Mouse (Mus musculus) embryonic fibroblast, embryonic 13.5 days (primary cell): ENCODE data around the gene BC030867. TPM values are rescaled to one million over a fixed set of nuclear protein-coding genes. Genes with fewer than 3 reads are reported as not detected.
"Not testable (repeated sequence)": the region's sequence is repeated elsewhere in the genome, so short reads cannot be mapped to it uniquely, and the experiment has no call there.

Source experiments
- H3K27ac ChIP-seq: 2 replicates; pipeline ENCODE4 v1.5.1; 2012; ENCODE audit warnings: low read length, control low read depth, inconsistent platforms; ENCODE audit not compliant: insufficient read depth
- H3K4me1 ChIP-seq: 2 replicates; pipeline ENCODE4 v1.6.1; 2011; ENCODE audit warnings: low read length; ENCODE audit not compliant: control insufficient read depth, insufficient read depth
- H3K4me3 ChIP-seq: 2 replicates; pipeline ENCODE4 v1.5.1; 2011; ENCODE audit warnings: mild to moderate bottlenecking, control low read depth, low read length; ENCODE audit not compliant: insufficient read depth
- CTCF ChIP-seq: IDR thresholded peaks from 2 replicates; pipeline ENCODE4 v1.5.1; 2011; ENCODE audit warnings: mild to moderate bottlenecking, control low read depth, low read length, moderate library complexity, borderline replicate concordance; ENCODE audit not compliant: insufficient read depth
- POLR2A ChIP-seq: IDR thresholded peaks from 2 replicates; pipeline ENCODE4 v1.6.1; 2011; ENCODE audit warnings: low read depth, mild to moderate bottlenecking, control low read depth, low read length, moderate library complexity
- polyA plus RNA-seq: library from polyadenylated mRNA; stranded (reverse); fragments of >200 nt; gene quantifications from 2 replicates; pipeline ENCODE4 v1.2.4, GENCODE M21; 2011; ENCODE audit warnings: low read depth; ENCODE audit not compliant: missing spikeins, insufficient read length

BC030867 gene
- polyA plus RNA-seq, 1 experiment: 10.2 TPM

DNA sequence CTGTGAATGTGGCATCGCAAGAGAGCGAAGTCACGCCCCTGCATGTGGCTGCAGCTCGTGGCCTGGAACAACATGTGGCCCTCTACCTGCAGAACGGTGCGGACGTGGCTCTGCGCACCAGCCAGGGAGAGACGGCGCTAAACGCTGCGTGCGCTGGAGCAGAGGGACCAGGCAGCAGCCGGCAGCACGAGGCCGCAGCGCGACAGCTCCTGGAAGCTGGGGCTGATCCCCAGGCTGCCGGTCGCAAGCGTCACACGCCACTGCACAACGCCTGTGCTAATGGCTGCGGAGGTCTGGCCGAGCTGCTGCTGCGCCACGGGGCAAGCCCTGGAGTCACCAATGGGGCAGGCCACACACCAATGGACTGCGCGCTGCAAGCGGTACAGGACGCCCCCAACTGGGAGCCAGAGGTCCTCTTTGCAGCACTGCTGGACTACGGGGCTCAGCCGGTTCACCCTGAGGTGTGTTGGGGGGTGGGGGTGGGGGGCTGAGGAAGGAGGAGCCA is 27.8 kb downstream of the BC030867 start:
- H3K4me3 ChIP-seq: no peak overlapping the region
- no peak for TF ChIP-seq CTCF
- no peak for TF ChIP-seq POLR2A
- no peaks in the 10 kb centered on the region for H3K4me1 ChIP-seq
- no peak overlapping the region for H3K27ac ChIP-seq

DNA sequence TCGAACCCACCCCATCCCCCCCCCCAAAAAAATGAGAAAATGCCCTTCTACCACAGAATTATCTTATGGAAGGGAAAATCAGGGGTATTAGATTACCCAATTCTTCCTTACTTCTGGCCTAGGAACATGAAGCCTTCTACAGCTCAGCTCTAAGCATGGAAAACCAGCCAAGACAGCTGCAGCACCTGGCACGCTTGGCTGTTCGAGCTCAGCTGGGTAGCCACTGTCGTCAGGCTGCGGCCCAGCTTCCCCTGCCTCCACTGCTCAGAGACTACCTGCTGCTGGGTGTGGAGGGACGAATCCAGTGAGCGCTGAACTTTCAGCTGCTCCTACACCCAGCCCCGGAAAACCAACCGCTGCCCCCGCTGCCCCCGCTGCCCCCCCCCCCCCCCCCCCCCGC is 29.1 kb downstream of the BC030867 start:
- TF ChIP-seq POLR2A: no peak
- TF ChIP-seq CTCF: no peak
- no peaks in the 10 kb centered on the region for H3K4me1 ChIP-seq
- H3K4me3 ChIP-seq: no peak overlapping the region
- H3K27ac ChIP-seq: no peak overlapping the region

DNA sequence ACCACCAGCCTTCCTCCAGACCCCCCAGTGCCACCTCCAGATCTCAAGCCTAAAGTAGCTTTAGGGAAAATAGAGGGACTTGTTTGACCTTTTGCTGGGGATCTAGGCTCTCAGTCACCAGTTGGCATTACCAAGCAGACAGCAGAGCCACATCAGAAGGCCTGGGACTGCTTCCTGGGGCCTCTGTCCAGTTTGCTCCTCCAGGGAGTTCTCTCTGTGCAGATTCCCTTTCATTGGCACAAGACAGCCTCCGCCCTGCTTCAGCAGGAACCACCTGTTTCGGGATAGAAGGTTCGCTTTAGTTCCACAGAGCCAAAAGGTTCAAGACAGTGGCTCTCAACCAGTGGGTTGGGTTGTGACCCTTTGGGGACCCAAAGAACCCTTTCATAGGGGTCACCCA is 30.9 kb downstream of the BC030867 start:
- Histone ChIP-seq H3K4me3 (no peak overlapping the region), H3K4me1 (no peaks in the 10 kb centered on the region), H3K27ac (no peak overlapping the region)
- no peak for TF ChIP-seq CTCF

DNA sequence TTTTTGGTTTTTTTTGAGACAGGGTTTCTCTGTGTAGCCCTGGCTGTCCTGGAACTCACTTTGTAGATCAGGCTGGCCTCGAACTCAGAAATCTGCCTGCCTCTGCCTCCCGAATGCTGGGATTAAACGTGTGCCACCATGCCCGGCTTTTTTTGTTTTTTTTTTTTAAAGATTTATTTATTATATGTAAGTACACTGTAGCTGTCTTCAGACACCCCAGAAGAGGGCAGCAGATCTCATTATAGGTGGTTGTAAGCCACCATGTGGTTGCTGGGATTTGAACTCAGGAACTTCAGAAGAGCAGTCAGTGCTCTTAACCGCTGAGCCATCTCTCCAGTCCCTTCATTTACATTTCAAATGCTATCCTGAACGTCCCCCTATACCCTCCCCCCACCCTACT is 31.6 kb downstream of the BC030867 start:
- not testable (repeated sequence) for H3K4me1 ChIP-seq, H3K4me3 ChIP-seq

DNA sequence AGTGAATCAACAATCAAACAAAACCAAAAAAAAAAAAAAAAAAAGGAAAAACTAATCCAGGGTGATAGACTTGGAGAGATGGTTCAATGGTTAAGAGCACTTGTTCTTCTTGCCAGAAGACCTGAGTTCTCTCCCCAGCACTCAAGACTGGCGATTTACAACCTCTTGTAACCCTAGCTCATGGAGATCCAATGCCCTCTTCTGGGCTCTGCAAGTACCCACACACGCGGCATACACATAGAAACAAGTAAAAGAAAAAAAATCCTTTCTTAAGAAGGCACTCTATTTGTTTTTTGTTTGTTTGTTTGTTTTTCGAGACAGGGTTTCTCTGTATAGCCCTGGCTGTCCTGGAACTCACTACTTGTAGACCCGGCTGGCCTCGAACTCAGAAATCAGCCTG is 35.2 kb downstream of the BC030867 start:
- Histone ChIP-seq H3K4me1 (peaks cover 2% of the 10 kb centered on the region; the same call in 1 of the 2 replicates), H3K27ac (peak overlapping the region; percentile 48; the same call in 1 of the 2 replicates), H3K4me3 (no peak overlapping the region)
- no peak for TF ChIP-seq CTCF
- TF ChIP-seq POLR2A: no peak

More for the DNA sequence above, 31.6 kb downstream of the BC030867 start:
- not testable (repeated sequence) for H3K27ac ChIP-seq

DNA sequence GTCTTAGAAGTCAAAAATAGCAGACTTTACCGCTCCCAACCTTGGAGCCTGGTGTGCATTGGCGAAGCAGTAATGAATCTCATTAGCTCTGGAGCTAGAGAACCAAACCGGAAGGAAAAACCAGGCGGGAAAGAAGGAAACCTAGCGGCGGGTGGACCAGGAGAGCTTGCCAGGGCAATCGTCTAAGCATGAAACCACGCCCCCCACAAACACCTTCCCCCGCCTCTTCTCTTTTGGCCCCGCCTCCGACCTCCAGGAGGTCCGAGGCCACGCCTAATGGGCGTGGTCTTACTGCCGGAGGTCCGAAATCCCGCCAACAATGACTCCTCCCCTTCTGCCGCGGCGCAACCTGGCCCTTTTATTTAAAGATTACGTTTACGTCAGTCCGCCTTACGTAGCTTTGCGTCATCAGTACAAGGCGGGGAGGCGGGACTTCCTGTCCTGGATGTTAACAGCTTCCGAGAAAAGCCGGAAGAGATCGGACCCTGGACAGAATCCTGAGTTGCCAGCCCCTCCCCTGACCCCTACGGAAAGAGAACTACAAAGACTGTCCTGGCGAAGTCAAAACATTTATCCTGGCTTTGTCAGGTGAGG is 35.9 kb downstream of the BC030867 start, which contains the start of gene Tmub2:
Tmub2 (plus strand) TSS at position 431 of the 594 bp plus-strand sequence.
- peak within 1 kb of the TSS; percentile 82 for H3K4me3 ChIP-seq
- TF ChIP-seq CTCF (no peak), POLR2A (peak; percentile 57)
- peak within 1 kb of the TSS; percentile 81 for H3K27ac ChIP-seq
- H3K4me1 ChIP-seq: peaks cover 2% of the 10 kb centered on the region; the same call in 1 of the 2 replicates

DNA sequence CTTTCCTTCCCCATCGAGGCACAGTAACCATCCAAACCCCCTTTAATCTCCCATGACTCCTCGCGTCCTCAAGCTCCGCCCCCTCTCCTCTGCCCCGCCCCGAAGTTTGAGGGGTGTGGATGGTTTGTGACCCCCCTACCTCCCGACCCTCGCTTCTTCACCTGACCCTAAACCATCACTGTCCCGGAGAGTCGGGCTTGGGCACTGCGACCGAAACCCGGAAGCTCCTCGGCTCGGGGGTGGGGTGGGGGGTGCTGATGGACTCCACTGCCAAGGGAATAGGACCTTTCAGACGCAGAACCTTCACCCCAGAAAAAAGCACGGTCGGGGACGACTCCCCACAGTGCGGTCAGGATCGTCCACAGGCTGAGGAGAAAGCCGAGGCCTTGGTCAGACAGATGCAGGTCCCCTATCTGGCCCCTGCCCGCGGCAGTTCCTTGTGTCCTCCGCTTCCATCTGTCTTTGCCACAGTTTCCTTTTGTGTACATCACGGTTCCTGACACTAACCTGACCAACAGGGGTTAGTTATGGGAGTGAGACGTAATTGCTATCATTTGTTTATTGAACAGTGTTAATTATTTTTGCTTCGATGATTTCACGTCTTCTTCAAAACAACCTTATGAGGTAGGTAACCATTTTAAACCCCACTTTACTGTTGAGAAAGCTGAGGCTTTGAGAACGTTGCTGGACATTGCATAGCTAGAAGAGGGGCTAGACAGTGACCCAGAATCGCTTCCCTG is 36.6 kb downstream of the BC030867 start:
- Histone ChIP-seq H3K4me1 (peaks cover 2% of the 10 kb centered on the region; the same call in 1 of the 2 replicates), H3K4me3 (peak overlapping the region; percentile 82), H3K27ac (peak overlapping the region; percentile 81)
- TF ChIP-seq CTCF: no peak
- no peak; the same call in none of the 2 replicates for TF ChIP-seq POLR2A

DNA sequence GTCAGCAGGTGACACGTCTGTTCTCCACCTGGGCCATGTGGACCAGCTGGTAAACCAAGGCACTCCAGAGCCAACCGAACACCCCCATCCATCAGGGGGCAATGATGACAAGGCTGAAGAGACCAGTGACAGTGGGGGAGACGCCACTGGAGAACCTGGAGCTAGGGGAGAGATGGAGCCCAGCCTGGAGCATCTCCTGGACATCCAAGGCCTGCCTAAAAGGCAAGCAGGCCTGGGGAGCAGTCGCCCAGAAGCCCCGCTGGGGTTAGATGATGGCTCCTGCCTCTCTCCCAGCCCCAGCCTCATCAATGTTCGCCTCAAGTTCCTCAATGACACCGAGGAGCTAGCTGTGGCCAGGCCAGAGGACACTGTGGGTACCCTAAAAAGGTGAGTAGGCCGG is 38.8 kb downstream of the BC030867 start:
- no peak for TF ChIP-seq CTCF
- TF ChIP-seq POLR2A: no peak
- peaks cover 2% of the 10 kb centered on the region; the same call in 1 of the 2 replicates for H3K4me1 ChIP-seq
- H3K27ac ChIP-seq: no peak overlapping the region
- H3K4me3 ChIP-seq: no peak overlapping the region

DNA sequence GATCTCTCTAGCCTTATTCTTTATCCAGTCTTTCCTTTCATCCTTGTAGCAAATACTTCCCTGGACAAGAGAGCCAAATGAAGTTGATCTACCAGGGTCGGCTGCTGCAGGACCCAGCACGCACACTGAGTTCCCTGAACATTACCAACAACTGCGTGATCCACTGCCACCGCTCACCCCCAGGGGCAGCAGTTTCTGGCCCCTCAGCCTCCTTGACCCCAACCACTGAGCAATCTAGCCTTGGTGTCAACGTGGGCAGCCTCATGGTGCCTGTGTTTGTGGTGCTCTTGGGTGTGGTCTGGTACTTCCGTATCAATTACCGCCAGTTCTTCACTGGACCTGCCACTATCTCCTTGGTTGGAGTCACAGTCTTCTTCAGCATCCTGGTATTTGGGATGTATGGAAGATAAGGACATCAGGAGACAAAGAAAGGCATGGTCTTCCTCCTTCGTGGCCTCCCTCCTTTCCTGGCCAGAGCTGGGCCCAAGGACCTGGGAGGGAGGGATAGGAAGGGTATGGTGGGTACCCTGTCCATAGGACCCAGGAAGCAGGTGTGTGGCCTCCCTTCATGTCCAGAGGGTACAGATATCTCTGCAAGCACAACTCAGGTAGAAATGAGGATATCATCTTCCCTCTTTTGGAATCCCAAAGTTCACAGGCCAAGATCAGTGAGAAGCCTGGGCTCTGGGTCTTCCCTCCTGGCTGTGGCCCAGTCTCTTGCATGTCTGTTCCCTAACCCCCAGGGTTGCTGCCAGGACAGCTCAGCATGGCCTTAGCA is 39.5 kb downstream of the BC030867 start:
- H3K4me3 ChIP-seq: no peak overlapping the region
- TF ChIP-seq CTCF: no peak
- TF ChIP-seq POLR2A: no peak; the same call in 1 of the 2 replicates
- H3K4me1 ChIP-seq: peaks cover 2% of the 10 kb centered on the region; the same call in 1 of the 2 replicates
- no peak overlapping the region for H3K27ac ChIP-seq

DNA sequence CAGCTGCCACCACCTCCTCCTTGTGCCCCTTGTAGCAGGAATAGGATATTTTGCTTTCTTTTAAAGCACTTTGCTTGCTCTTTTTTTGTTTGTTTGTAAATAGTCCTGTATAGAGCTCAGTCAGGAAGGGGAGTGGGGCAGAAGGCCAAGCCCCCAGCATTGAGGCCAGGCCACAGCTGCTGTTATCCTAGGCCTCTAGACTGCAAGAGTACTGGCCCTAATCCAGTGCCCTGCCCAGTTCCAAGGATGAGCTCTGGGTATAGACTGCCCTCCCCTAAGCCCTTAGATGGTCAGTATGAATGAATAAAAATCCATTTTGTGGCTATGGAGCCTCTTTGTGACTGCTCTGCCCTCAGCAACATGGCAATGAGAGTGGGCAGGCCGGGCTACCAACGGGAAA is 40.2 kb downstream of the BC030867 start:
- no peak overlapping the region for H3K27ac ChIP-seq
- no peak overlapping the region for H3K4me3 ChIP-seq
- peaks cover 2% of the 10 kb centered on the region; the same call in 1 of the 2 replicates for H3K4me1 ChIP-seq
- TF ChIP-seq POLR2A (no peak), CTCF (no peak)
